Mouse (Mus musculus) c-Kit-positive CD71-positive TER-119-negative erythroid progenitor cells, embryonic 14.5 days (primary cell): ENCODE data around the gene Gm13420.
A peak's percentile ranks its signal among the peaks of the same experiment; 100 is the strongest.
"Not testable (repeated sequence)": the region's sequence is repeated elsewhere in the genome, so short reads cannot be mapped to it uniquely, and the experiment has no call there.

Experiments used
- DNase-seq: peaks from one replicate; pipeline ENCODE4 v3.0.0-alpha.2; 2013; ENCODE audit warnings: low read depth

The Gm13420 gene

DNA sequence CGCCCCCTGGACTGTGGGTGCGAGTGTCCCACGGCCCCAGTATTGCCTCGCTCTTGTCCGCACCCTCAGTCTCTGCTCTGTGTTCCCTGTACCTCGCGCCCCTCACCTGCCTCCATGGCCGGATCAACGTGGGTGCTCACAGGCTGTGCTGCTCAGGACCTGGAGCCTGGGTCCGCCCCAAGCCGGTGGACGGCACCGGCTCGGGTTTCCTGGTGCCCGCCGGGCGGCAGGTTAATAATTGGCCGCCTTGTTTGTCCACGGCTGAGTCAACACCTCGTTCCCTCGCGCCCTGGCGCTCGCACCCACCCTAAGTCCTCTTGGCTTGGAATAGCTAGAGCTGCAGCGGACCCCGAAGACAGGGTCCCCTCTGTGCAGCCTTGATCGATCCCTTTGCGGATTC lies at the start of gene Gm13420:
Gm13420 (minus strand) TSS at position 189 of the 400 bp plus-strand sequence.
- no peak for DNase-seq

DNA sequence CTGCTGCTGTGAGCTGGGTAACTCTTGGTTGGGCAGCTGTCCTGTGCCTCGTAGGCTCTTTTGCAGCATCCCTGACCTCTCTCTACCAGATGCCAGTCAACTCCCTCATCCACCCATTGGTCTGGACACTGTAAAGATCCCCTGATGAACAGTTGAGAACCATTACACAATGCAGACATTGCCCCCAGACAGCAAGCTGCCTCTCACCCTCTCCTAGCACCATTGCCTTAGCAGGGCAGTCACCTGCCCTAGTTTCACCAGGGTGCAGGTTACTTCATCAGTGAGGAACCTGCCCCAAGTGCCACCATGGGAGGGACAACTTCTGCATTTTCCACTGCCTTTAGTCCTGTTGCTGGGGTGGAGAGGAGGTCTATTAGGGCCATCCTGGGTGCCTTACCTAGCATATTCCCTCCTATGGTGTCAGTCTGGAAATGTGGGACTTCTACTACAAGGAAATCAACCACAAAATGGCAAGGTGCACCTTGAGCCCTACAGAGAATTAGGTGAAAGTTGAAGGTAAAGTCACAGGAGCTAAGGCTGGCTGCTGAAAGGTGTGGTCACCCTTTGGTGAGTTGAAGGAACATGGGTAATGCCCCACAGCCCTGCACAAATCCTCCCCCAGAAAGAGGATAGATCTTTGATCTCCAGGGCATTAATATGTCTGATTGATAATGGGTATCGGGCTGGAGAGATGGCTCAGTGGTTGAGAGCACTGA lies 41.4 kb upstream of the Gm13420 start:
- no peak for DNase-seq

DNA sequence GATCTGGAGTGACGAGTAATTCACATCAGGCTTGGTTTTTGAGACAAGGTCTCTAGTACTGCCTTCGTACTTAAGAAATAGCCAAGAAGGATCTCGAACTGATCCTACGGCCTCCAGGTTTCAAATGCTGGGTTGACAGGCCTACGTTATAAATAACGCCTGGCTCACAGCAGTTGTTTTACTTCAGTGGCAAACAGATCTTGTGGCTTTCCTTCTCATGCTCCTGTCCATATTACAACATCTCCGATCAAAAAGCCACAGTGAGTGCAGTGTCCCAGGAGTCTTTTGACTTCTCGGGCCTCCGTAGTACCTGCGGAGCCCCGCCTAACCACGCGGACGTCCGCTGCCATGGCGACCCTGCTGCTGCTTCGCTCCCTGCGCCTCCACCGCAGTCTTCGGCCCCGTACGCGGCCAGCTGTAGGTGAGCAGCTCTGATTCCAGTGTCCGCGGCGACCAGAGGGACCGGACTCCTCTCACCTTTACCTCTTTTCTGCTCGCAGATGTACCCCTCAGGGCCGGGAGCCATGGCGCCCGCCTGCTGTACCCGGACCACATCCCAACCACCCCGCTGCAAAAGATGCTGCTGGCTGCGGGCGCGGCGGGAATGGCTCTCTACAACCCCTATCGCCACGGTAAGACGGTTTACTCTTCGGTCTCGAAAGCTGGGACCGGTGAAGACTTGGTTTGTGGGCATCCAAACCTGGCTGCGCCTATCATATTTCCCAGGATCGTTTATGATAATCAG lies 36.6 kb upstream of the Gm13420 start, which contains the start of gene Trub2:
Trub2 (minus strand) TSS at position 566 of the 745 bp plus-strand sequence.
- DNase-seq: peak; percentile 82

DNA sequence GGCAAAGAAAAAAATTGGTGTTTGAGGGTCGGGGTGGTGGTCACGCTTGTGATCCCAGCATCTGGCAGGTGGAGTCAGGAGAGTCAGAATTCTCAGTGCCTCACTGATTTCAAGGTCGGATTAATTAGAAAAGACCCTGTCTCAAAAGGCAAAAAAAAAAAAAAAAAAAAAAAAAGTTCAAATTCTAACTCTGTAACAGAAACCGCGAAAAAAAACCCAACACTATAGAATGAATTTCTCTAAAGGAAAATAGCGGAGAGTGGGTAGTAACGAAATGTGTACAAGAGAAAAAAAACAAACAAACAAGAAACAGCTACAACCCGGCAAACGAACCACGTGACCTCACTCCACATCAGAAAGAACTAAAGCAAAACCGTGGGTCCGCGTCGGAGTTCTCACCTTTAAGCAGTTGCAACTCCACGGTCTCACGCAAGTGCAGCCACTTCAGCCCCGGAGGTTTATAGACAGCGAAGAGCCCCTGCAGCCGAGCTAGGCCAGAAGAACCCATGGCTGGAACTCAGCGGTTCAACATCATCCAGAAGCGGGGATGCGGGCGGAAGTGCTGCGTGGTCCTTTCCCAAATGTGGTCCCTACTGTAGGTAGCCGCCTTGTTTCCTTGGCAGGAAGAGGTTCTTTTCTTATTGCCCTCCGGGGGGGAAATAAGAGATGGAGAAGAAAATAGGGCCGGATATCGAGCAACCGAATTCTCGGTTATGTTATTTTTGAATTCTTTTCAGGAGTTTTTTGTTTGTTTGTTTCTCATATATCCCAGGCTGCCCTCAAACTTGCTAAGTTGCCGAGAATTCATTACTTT lies 35.8 kb upstream of the Gm13420 start, which contains the start of gene Coq4:
Coq4 (plus strand) TSS at position 390 of the 814 bp plus-strand sequence.
- DNase-seq: peak; percentile 96

DNA sequence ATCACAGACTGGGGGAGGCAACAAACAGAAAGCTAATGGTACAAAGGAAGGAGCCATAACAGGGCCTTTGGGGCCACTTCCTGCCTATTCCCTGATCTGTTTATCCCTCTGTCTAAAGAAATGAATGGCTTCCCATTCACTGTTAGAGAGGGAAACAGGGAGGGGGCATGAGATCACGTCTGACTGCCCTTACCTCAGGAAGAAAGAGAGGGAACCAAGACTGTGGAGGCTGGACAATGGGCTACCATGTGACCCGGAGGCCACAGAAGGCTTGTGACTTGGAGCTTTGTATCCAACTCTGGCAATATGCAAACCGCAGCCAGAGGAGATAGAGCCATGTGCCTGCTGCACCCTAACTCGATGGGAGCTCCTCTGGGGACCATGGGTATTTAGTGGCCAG lies 32.8 kb upstream of the Gm13420 start:
- no peak for DNase-seq

DNA sequence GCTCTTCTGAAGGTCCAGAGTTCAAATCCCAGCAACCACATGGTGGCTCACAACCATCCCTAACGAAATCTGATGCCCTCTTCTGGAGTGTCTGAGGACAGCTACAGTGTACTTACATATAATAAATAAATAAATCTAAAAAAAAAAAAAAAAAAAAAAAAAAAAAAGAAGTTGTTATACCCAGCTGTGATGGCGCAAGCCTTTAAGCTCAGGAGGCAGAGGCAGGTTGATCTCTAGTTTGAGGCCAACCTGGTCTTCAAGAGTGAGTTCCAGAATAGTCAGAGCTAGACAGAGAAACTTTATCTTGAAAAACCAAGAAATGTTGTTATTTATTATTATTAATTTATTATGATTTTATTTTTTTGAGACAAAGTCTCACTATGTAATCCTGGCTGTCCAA lies 29.8 kb upstream of the Gm13420 start:
- DNase-seq: not testable (repeated sequence)

DNA sequence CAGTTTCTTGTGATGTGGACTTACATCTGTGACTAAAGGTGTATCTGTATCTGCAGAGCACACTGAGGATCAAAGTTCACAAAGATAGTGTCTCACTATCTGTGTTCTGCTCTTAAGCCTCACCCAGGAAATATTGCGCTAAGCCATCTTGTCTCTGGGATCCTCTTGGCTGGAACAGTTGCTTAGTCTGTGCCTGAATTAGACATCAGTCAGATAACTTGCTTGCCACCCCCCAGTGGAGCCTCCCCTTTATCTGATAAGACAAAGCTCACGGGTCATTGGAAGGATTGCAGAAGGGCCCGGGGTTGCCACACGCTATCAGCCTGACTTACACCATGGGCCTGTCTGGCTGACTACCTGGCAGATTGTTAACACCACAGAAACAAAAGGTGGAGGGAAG lies 21.8 kb upstream of the Gm13420 start:
- DNase-seq: no peak

DNA sequence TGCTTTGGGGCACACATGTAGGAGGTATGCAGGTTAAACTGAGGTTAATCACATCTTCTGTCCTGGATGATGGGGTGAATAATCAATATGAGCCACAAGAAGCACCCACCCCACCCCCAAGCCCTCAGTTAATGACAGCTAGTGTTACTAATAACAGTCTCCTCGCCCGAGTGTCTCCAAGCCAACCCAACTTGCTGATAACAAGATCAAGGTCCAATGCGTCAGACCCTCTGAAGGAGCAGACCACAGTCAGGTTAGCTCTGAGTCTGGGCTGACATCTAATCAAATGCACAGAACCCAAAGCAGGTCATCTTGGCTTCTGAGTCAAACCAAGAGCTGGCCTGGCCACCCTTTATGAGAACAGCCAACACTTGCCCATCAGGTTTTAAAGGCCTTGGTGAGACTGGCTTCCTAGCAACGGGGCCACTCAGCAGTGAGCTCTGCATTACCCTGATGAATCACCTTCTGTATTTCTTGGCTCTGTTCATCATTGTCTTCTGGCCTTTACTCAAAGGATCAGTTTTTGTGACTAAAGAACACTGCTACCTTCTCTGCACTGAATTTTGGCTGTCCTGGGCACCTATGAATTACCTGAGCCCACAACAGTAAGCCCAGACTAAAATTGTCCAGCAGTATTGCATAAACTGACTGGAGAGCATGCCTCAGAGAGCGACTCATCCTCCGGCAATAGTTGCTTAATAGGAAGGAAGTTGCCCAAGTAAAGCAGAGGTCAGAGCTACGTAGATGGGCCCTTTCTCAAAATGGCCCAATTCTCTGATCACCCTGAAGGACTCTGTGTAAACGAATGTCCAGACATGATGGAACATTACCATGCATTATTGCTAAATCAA lies 20.4 kb upstream of the Gm13420 start:
- no peak for DNase-seq

DNA sequence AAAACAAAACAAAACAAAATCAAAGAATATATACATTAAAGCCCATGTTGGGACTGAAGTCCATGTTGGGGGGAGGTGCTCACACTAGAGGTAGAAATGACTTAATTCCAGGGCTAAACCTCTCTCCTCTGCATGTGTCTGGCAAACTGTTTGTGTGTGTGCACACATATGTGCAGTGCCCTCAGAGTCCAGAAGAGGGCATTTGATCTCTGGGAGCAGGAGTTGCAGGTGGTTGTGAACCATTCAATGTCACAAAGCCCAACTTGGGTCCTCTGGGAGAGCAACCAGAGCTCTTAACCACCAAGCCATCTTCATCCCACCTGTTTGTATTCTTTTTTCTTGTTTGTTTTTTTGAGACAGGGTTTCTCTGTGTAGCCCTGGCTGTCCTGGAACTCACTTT lies 18.7 kb upstream of the Gm13420 start:
- no peak for DNase-seq

DNA sequence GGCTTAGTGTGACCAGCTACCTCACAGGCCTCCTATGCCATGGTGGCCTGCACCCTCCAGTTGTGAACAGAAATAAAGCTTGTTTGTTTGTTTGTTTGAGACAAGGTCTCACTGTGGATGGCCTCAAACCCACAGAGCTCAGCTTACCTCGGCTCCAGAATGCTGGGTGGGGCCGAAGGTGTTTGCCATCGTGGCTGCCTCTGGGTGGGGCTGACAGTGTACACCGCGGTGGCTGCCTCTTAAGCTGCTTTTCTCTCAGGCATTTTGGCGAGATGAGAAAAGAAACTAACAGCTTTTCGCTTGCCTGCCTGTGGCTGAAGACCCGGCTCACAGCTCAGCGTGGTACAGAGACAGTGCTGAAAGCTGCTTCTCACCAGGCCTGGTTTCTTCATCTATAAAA lies 17.4 kb upstream of the Gm13420 start:
- no peak for DNase-seq

DNA sequence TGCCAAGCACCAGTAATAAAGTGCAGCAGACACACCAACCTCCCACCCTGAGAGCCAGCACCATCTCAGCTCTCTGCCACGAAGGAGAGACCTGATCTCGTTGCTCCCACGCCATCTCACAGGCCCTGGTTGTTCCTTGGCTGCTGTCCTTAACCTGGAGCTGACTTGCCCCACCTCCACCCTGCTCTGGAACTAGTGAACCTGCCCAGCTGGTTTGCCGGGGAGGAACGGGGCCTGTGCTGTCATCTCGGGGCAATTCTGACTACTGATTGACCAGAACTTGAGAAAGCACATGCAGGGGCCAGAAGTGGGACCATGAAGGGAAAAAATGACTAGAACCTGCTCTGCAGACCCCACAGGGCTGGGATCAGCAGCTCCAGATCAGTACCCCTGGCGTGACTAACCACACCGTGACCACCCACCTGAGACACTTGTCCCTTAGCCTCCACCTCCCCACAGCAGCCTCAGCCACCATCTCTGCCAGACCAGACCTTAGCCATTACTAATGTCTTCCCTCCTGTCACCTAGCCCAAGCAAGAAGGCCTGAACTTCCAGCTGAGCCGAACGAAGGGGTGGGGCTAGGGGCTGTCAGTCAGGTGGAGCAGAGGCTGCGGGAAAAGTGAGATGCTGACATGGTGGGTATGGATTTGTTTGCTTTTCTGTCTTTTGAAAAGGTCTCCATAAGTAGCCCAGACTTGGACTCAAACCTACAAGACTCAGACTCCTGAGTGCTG lies 16.7 kb upstream of the Gm13420 start:
- no peak for DNase-seq

DNA sequence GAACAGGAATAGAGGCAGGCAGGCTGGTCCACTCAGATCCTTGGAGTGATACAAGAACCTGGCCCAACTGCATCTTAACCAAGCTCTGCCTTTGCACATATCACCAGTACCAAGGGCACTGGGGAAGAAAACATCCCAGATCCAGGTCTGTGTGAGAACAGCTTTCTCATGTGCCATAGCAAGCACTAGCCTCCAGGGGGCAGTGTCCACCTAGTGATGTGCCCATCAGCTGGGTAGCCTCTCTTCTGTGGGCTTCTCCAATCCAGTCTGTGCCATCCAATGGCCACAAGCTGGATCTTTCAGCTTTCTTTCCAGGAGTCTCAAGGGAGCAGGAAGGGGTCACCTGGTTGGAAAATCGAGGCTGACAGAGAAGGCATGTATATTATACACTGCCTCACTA lies 13.3 kb upstream of the Gm13420 start:
- DNase-seq: peak; percentile 53

DNA sequence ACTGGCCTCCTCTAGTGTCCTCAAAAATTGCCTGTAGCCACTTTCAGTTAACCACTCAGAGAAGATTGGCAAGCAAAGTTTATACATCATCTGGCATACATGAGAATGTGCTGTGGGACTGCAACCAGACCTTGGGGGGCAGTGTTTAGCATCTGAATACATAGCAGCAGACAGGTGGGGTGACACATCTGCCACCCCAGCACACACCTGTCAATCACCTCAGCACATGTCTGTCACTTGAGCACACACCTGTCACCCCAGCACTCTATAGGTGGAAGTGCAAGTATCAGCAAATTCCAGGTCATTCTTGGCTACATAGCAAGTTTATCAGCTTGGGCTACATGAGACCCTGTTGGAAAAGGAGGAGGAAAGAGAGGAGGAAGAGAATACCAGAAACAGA lies 4.2 kb upstream of the Gm13420 start:
- DNase-seq: no peak

DNA sequence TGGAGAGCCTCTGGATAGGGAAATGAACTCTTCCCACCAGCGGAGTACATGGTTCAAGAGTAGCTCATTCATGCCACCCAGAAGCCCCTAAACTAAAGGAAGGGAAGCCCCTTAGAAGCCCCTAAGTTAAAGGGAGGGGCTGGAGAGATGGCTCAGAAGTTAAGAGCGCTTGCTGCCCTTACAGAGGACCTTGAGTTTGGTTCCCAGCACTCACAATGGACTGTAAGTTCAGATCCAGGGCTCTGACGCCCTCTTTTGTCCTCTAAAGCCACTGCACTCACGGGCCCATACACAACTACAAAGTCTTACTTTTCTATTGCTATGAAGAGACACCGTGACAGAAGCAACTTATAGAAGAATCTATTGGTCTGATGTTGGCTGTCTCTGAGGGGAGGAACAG lies 912 bp upstream of the Gm13420 start:
- no peak for DNase-seq

DNA sequence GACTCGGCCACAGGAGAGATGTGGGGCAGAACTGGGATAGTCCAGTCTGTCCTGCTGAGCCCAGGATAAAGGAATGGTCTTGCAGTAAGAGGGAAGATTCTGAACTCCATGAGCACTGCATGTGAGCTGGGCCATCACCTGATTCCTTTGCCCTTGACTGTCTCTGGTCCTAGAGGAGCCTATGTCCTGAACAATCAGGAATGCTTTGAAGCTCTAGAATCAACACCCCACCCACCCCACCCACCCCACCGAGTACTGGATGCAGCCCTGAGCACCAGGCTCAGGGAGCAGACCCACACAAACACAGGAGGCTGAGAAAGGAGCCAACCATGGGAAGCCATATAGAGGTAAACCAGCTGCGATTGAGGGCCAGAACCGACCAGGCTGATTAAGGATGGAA lies 3.0 kb downstream of the Gm13420 start:
- no peak for DNase-seq

DNA sequence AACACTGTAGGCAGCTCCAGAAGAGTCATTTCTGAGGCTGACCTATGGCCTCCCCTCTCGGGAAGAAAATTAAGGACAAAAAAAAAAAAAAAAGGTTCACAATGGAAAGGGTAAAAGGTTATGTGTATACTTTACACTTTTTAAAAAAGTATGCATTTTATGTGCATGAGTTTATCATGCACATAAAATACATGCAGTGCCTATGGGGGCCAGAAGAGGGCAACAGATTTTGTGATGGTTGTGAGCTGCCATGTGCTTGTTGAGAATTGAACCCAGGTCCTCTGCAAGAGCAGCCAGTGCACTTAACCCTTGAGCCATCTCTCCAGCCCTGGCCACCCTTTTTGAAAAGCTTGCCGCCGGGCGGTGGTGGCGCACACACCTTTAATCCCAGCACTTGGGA lies 3.6 kb downstream of the Gm13420 start:
- peak; percentile 8 for DNase-seq

DNA sequence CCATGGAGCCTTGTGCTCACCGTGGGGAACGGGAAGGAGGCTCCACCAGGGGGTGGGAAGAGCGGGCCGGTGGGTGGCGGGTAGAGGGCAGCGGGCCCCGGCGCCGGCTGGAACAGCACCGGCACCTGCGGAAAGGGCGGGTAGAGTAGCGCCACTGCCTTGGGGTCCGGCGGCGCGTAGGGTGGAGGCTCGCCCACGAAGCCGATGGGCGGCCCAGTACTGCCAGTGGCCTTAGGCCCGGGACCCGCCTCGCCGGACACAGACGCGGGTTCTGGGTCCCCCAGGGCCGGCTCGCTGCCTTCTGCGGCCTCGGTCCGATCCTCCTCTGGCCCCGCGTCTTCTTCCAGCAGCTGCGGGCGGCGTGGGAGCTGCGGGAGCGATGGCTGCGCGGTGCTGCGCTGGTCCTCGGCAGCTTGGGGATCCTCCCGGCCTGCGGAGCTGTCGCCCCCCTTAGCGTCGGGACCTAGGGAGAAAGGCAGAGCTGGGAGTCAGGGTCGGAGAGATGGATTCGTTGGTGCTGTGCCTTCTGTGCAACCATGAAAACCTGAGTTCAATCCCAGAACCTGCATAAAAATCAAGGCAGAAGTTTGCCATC lies 4.2 kb downstream of the Gm13420 start:
- DNase-seq: no peak

DNA sequence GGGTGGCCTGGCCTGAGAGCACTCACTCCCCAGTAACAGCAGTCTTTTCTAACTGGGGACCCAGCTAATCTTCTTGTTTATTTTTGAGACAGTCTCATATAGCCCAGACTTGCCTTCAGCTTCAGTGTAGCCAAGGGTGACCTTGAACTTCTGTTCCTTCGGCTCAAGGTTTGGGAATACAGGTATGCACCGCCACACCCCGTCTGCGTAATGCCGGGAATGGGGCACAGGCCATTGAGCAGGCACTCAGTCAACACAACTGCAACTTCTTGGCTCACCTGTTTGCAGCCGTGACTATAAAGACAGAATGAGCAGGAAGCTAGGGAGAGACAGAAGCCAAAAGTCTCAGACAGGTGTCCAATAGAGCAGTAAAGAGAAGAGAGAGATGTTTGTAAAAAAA lies 7.2 kb downstream of the Gm13420 start:
- DNase-seq: no peak

DNA sequence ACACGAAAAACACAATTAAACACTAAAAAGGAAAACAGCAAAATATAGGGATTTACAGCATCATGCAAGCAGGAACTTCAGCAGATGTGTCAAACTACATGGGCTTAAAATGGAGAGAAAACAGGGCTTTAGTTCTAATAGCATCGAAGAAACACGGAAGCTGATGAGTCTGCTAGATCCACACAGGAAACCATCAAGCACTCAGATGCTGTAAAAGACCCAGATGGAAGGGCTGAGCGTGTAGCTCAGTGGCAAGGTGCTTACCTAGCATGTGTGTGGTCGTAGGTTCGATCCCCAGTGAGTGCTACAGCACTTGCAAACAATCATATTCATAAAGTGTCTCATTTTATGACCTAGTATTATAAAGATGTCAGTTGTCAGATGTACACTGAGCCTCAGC lies 10.3 kb downstream of the Gm13420 start:
- DNase-seq: no peak

DNA sequence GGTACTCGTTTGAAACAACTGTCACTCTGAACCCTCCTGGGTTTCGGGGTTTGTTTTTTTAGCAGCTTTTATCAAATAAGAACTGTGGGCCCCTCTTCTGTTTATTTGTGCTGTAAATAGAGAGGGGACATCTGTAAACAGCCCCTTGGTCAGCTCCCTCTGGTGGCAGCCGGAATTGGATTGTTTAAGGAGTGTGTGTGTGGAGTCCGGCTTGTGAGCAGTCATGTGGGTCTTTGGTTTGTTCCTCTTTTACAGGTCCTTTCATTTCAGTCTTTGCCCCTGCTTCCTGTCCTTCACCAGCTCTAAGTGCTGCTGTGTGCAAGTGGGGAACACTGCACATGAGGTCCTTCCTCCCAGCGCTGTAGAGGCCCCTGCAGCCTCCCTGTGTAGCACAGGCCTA lies 12.1 kb downstream of the Gm13420 start:
- DNase-seq: no peak

DNA sequence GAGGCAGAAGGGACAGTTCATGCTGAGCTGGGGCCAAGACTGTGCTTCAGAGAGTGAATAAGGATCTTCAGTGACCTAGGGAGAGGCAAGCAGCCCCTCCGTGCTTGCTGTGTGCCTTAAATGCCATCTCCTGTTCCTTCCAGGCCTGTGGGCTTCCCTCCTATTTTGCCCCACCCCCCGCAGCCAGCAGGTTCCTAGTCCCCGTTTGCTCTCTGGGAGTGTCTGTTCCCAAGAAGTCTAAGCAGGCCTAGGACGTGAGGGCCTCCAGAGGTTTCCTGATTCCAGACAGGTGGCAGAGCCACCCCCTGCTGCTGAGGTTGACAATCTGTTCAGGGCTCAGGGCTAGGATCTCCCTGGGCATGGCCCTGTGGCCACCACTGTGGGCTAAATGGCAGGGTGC lies 12.7 kb downstream of the Gm13420 start:
- DNase-seq: no peak
